Mouse (Mus musculus) heart, adult 8-10 months (tissue): ENCODE measurements around the gene Ino80d. TPM values are rescaled to one million over a fixed set of nuclear protein-coding genes. Genes with fewer than 3 reads are reported as not detected.

Source experiments
- DNase-seq: peaks from one replicate; pipeline ENCODE4 v3.0.0; 2022; ENCODE audit warnings: low spot score
- total RNA-seq, 4 experiments: library from RNA; stranded (reverse); gene quantifications; 2 replicates each; pipeline ENCODE4 v1.2.4; 2022

Gene Ino80d
- total RNA-seq, 4 experiments from 2014 or later, result 15.1 to 18.8 (median 16.8) TPM

DNA sequence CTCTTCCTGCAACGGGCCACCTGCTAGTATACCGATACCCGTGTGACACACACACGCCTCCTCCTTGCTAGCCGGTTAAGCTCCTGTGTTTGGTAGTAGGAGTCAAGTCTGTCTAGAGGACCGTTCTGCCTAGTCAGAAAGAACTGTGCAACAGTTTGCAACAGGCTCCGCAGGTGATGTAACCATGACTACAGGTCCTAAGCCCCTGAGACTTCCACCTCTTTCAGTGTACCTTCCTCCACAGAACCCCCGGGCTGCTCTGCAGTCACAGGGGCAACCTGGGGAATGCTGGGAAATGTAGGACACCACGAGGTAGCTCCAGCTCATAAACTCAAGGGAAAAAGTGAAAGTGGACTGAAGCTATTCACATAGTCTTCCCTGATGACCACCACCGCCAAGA, 123.4 kb downstream of the Ino80d start:
- DNase-seq, result no peak

DNA sequence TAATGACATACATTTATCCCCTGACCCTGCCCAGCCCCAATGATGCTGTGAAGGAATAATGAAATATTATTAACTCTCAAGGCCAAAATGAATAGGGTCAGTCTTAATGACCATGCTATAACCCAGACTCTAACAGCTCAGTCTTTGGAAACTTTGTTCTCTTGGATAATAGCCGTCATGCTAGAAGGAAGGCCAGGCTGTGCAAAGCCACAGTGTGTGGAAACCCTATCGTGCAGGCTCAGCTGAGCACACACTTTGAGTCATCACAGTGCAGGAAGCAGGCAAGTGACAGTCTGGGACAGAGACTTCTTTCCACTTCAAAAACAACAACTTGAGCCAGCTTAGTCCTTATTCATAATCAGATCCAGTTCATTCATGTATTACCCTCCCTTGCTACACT, 126.9 kb downstream of the Ino80d start:
- no peak for DNase-seq

DNA sequence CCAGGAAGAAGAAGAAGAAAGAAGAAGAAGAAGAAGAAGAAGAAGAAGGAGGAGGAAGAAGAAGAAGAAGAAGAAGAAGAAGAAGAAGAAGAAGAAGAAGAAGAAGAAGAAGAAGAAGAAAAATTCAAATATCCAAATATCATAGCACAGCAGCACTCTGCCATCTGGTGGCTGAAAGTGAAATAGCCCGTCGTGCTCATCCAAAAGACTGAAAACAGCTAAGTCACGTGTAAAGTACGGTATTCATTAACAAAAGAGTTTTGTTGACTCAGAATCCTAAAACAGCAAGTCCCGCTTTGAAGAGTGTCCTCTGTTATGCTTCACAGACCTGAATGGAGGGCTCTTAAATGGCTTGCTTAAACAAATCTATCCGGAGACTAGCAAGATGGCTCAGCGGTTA, 128.2 kb downstream of the Ino80d start:
- DNase-seq, result peak; percentile 21

DNA sequence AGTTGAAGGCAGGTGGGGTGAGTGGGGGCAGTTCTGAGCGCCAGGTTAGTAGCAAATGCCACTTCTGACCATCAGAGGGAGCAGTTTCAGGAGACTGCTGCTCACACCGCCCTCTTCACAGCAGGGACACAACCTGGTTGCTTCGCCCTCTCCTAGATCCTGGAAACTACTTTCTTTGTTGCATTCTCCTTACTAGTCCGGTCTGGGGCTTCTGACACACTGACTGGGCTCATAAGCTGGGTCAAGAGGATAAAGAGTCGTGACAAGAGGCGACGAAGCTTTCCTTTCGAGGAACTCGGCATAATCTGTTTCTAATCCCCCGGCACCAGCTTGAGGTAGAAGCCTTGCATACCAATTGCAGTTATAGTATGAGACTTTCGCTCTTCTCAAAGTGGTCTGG, 129.9 kb downstream of the Ino80d start:
- DNase-seq, result peak; percentile 24

DNA sequence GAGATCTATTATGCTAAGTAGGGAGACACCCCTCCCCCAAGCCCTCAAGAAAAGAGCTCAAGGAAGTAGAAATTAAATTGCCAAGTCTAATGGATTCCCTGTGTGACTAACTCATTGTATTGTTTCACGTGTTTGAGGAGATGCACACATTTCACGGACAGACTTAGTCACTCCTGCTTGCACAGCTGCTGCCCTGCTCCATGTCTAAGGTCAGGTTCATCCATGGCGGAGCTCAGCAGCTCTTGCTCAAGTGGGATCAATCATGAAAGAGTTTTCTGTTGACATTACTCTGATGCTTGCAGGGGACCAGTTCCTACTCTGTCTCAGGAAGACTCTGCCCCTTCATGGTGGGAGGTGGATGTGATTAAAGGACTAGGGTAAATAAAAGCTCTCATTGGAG, 137.7 kb downstream of the Ino80d start:
- DNase-seq, result no peak

DNA sequence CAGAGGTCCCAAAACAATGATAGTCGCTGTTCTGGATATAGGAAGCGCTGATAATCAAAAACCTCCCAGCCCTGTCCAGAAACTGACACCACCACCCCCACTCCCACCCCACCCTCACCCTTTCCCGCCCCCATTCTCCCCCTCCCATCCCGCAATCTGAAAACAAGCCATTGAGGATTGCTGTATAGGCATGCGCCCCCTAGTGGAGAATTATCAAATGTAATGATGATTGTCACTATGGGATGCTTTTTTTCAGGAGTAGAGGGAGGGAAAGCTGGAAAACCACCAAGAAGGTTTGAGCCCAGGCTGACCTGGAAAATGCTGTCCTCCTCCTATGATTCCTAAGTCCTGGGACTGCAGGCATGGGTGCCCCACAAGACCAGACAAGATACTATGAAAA, 147.6 kb downstream of the Ino80d start:
- peak; percentile 37 for DNase-seq

DNA sequence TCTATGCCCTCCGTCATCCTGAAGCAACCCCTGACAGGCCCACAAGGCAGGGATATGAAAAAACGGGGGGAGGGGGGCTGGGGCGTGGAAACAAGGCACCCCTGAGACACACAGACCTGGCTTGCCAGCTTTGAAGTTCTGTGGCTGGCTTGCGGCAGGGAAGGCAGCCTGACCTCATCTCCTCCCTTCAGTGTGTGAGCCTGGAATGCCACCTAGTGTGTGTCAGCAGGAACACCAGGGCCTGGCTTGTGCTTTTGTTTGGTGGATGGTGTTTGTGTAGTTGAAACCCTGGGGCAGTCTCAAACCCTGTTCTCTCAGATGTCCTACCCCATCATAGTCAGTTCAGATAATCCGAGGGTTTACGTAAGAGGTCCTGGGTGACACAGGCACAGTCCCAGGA, 150.2 kb downstream of the Ino80d start:
- peak; percentile 38 for DNase-seq

DNA sequence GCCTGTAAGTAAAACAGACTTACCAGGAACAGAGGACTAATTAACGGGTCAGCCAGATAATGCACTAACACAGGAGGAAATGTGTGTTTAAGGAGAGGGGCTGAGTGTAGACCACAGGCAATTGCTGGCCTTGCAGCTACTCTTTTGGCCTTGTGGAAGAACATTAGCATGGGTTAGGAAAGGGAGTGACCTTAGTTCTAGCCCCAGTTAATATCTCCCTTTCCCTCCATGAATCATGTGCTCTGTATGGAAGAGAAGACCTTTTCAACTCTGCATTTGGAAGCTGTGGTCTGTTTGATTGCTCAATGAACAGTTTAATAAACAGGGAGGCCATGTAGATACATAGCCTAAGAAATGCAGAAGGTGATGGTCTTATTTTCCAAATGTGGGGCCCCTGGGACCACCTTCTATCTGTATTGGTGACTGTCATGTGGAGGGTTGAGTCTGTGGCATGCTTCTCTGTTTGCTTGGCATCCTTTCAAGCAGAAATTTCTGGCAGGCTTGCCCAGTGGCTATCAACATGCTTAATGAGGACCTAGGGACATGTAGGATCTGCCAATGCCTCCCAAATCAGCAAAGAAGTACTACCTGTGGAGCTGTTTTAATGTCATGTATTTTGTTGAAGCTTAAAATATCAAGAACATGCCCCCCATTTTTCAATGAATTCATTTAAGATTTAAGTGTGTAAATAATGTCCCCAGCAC, 157.4 kb downstream of the Ino80d start:
- DNase-seq, result no peak

DNA sequence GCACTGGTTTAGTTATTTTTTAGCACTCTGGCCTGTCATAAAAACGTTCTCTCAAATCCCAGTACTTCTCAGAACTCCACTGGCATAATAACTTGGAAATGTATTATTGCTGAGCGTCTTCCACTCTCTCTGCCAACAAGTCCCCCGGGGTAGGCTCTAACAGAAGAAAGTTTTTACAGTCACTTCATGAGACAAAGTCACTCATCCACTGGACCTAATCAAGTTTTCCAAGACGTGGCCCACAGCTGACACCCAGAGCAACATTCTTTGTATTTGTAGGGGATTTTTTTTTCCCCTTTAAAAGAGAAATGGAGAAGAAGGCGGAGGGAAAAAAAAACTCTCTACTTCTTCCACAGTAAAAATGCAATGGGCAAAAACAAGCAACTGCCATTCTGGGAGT, 157.9 kb downstream of the Ino80d start:
- no peak for DNase-seq

DNA sequence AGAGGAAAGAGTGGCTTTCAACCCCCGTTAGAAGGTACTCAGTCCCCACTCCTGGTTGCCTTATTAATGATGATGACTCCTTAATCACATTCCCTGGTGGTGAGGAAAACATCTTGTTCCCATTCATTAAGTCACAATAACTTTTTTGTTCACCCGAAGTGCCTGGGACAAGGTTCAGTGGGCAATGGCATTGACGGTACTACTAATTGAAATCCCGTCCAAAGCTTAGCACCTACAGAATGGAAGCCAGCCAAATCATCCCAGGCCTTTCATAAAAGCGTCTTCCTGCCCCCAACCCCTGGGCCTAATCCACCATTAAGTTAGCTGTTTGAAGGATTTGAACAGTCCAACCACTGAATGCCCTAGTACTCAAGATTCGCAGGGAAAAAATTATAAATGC, 159.1 kb downstream of the Ino80d start:
- DNase-seq, result no peak

DNA sequence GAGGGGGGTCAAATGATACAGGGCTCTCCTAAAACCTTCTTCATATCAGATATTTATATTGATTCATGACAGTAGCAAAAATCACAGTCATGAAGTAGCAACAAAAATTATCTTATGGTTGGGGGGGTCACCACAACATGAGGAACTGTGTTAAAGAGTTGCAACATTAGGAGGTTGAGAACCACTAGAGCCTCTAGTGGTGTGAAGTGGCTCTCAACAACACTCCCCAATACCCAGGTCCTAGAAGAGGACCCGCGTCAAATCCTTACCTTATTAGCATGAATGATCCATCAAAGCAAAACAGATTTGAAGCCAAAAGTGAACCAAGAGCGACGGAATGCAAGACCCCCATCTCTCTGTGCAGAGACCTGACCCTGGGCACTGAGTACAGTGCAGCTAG, 161.4 kb downstream of the Ino80d start:
- DNase-seq, result no peak

DNA sequence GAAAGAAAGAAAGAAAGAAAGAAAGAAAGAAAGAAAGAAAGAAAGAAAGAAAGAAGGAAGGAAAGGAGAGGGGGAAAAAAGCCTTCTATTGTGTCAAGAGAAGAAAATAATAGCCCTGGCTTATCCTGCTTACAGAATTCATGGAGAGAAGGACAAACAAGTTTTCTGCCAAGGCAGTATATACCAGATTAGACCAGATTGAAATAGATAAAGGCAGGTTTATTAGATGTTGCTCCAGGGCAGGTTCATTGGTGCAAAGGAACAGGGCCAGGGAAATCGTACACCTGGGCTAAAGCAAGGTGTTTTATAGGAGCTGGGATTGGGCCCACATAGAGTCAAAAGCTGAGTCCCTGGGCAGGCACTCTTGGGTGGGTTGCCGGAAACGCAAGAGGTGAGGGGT, 162.1 kb downstream of the Ino80d start:
- no peak for DNase-seq

DNA sequence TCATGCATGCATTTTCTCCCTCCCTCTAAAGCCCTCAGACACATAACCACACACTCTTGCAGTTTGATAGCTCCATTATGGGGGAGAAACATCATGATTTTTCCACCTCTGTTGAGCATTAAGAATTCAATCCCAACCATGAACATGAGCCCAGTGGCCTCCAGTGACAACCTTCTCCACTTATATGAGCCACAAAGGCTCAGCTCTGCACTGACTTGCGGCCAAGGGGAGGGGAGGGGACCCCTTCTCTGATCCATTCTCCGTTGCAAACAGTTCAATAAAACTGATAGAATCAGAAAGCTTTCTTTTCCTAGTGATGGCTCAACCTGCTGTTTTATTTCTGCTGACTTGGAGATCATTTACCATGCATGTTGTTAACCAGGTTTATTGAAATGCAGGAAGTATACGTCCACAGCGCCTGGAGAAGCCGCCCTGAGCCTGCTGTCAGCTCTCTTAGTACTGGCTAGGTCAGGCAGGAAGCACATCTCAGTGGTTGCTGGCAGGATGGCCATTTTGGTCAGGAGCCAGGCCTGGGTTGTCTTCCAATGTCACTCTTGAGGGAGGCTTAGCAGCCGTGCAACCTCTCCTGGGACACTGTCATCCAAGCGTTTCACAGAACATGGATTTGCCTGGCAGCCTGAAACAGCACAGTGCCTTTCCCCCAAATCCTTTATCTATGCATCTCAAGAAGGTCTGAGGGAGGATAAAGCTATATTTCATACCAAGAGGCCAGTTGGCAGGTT, 163.2 kb downstream of the Ino80d start:
- DNase-seq, result peak; percentile 45

DNA sequence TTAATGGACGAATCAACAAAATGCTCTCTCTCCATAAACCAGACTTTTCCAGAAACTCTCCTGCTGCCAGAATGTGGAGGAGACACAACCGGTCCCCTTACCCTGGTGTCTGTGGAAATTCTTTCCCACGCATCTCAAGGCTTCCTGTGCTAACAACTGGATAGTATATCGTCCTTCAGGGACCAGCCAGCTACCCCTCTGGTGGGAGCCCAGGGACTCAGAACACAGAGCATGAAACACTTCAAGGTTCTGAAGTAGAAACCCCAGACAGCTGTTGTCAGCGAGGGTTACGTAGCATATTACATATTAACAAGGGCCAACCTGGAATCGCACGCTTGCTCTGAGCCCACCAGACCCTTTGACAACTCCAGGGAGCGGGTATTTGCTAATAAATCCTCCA, 163.9 kb downstream of the Ino80d start:
- no peak for DNase-seq

DNA sequence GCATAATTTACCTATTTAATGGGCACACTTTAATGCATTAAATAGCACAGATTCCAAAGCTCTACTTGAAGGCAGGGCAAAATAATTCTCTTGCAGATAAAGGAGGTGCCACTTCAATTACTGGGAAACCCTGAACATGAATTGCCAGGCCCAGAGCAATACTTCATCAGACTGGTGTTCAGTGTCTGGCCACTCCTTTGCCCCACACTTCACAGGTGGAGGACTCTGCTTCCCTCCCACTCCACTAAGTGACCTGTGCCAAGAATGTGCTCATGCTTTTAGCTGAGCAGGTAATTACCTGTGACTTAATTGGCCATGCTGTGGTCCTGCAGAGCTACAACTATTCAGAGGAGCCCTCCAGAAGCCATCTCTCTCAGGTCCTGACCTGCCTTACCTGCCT, 166.7 kb downstream of the Ino80d start:
- no peak for DNase-seq

DNA sequence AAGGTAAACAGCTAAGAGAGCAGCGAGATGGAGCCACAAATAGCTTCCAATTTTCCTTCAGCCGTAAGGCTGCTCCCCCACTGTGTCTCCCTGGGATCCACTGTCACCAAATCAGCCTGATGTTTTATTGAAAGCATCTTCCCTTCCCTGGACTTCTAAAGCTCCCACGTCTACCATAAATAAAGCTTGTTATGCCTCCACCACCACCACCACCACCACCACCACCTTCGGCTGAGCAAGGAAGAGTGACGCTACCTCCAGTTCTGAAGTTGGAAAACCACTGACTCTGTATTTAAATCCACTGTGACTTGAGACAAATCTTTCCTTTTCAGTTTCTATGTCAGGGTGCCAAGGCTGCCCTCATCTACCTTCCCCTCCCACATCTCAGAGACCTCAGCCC, 167.5 kb downstream of the Ino80d start:
- no peak for DNase-seq

DNA sequence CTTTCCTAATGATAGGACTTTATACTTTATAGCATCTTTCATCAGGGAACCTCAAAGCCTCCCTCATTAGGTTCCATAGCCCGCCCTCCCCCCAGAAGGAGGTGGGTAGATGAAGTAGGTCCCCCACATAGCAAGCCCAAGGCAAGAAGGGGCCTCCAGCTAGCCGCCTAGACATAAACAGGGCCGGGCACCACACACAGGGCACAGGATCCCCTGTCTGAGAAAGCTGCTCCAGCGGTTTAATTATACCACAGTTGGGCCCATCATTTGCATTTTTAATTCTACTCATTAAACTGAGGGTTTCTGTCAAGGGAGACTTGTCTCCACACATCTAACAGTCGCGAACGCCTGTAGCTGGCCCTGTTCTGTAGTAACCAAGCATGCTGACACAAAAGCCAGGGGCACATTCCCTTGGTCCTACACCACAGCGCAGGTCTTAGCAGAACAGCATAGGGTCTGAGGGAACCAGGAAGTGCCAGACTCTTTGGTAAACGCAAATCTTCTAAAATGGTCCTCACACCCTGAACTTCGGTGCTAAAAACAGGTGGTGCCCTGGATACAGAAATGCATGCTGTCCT, 179.6 kb downstream of the Ino80d start:
- no peak for DNase-seq

DNA sequence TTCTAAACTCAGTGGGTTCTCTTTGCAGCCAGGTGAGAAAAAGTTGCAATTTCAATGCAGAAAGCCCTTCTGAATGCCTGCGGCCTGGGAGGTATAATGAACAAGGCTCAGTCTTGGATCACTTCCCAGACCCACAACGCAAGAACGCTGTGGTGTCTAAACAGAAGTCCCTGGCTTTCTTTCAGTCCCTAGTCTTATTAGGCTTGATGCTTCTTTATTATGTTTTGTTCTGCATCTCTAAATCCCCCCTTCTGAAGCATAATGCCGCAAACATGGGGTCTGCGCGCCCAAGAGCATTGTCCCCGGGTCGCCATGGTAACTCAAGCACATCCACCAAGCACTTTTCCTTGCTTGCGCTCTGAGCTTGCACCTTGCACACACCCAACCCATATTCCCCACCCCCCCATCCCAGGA, 180.4 kb downstream of the Ino80d start:
- no peak for DNase-seq

DNA sequence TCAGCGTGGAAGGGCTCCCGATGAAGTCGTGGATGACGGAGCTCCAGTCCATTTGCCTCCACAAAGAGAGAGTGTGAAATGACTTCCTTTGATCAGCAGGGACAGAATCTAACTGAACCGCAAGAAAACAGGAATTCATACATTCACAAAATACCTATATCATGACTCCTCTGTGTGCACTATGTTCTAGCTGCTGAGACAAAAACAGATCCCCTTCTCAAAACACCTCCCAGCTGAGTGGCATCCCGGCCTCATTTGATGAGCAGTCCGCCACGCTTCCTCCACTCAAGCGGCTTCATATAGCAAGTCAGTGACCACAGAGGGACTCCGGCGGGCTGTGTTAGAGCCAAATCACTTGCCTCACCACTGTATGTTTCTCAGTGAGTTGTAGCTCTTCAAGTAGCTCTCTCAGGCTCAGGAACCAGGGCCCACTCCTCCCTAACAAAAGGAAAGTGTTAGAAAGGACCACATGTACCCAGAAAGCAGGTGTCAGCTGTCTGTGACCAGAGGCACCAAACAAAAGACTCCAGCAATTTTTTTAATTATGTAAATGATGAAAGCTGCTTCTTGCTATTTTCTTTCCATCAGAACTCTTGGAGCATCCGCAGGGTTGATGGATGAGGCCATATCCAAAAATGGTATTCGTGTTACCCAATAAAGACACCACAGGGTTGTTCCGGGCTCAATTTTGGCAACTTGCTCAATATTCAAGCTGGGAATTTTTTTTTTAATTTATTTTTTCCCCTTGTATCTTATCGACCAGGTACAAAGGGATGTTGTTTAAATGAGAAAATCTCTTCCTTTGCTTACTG, 181.0 kb downstream of the Ino80d start:
- DNase-seq, result no peak

DNA sequence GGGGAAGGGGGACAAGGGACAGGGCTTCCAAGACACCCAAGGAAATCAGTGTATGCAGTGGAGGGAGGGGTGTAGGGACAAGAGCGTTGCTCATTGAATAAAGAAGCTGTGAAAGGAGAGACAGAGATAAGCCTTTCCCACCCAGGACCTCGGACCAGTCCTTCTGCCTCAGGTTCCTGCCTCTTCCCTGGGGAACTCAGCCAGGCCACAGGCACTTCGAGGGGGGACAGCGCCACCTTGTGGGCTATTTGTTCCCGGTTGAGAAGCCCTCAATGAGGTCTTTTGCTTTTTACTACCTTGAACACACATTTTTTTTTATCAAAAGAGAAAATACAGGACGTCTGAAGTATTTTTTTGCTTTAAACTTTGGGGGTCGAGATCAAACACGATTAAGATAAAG, 185.0 kb downstream of the Ino80d start:
- DNase-seq, result peak; percentile 39

DNA sequence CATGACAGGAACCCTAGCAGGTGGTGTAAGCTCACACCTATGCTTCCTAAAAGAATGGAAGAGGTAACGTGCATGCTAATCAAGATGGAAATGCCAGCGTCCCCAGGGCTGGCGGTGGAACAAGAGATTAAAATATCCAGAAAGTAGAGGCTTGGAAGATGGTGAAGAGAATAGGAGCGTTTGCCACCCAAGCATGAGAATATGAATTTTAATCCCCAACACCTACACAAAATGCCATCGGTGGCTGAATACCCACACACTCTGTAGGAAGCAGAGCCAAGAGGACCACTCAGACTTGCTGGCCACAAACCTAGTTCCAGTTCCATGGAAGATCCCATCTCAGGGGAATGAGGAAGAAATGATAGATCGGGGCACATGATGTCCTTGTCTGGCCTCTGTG, 195.2 kb downstream of the Ino80d start:
- no peak for DNase-seq

DNA sequence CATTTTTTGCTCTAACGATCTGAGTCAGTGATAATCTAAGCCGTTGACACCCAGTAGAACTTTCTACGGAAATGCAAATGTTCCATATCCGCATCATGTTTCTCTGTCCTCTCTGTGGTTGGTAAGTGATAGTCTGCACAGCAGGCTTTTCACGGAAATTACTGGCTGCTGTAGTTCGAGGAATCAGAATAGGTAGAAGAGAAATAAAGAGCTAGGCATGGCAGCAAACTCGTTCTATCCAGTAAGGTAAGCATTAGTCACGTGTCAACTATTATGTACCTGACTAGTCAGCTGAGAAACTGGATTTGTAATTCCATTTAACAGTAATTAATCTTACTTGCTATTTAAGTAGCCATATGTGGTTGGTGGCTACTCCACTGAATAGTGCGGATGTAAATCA, 197.9 kb downstream of the Ino80d start:
- no peak for DNase-seq
